Mouse (Mus musculus): ENCODE results near the gene Rfc2. TPM values are rescaled to one million over a fixed set of nuclear protein-coding genes. Genes with fewer than 3 reads are reported as not detected.
A peak's percentile ranks its signal among the peaks of the same experiment; 100 is the strongest.

Gene Rfc2
- polyA plus RNA-seq, 2 experiments: 102 to 180 TPM

DNA sequence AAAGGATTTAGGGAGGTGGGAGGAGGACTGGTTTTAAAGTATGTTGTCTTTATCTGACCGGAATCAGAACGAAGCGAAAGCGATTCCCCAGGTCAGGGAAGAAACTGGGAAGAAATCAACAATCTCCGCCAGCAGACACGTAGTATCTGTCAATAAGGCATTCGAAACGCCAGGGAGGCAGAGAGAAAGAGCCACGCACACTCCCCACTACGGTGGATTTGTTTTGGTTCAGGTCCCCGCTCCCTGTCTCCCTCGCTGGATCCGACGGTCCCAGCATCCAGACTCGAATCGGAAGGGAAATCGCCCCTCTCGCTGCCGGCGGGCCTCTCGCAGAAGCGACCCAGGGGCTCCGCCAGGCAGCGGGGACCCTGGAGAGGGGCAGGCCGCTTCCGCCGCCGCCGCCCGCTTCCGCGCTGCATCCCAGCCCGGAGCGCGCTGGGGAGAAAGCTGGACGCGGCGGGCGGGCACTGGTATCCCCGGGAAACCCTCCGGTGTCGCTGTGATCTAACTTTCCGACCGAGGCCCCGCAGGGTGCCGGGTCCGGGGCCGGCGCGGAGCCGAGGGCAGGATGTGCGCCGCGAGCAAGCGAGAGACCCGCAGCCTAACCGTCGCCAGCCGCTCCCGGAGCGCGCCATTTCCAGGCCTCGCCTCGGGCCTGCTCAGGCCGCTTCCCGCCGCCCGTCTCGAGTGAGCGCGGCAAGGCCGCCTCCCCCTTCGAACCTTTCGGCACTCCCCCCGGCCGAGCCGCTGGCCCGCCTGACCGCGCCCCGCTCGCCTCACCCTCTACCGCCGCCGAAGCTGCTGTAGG is 57.5 kb downstream of the Rfc2 start:
- Histone ChIP-seq H3K27ac (peak overlapping the region; percentile 83), H3K4me1 (replicated peaks; ENCODE audit: control insufficient read depth in 2 of 2, insufficient read depth in 2 of 2, low read length in 1 of 2) (peaks cover 10 to 12% of the 10 kb centered on the region in 2 experiments), H3K9ac (replicated peaks) (peak overlapping the region; percentile 99), H3K27me3 (ENCODE audit: control insufficient read depth, insufficient read depth, low read length) (no peaks in the 10 kb centered on the region), H3K9me3 (ENCODE audit: control insufficient read depth, low read length) (no peaks in the 10 kb centered on the region), H3K4me2 (ENCODE audit: low read depth) (peak overlapping the region; percentile 92), H3K36me3 (replicated peaks; ENCODE audit: control insufficient read depth, insufficient read depth, low read depth) (peaks cover 19% of the 10 kb centered on the region), H3K4me3 (ENCODE audit: insufficient read depth in 1 of 2, low read depth in 2 of 2, low read length in 2 of 2) (peak overlapping the region; percentile 95 to 100)
- under 1% methylated on average over 85 of the region's 85 CpGs for WGBS (ENCODE audit: insufficient replicate concordance)
- TF ChIP-seq EP300 (IDR thresholded peaks at IDR 0.05; ENCODE audit: low read depth) (0 out of 2 replicates have a peak, but pooled peaks have one; percentile 22), CTCF (IDR thresholded peaks at IDR 0.05; ENCODE audit: low read depth) (no peak)
- ATAC-seq (ENCODE audit: insufficient read depth) (peak; percentile 73), DNase-seq (ENCODE audit: low read depth in 3 of 3, low spot score in 3 of 3) (peak in 1 of 3 experiments; percentile 27)

DNA sequence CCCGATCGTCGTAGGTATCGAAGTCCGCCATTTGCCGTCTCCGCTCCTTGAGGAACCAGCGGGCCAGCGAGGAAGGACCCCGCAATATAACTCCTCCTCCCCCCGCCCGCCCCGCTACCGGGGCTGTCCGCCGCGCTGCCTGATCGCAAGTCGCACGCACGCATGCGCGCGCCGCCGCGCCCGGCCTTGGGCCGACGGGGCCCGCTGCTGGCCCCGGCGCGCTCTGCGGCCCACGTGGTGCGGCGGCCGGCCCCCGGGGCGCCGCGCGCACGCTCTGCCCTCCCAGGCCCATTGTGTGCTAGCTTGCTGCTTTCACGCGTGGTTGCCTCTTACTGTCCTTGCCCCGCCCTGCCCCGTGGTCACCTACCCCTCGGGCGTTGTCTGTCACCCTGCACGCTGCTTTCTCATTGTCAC is 58.1 kb downstream of the Rfc2 start, which contains the start of gene Eif4h:
TSS of gene Eif4h (minus strand) at position 222 of the 414 bp plus-strand sequence.
- Histone ChIP-seq H3K9ac (replicated peaks) (peak within 1 kb of the TSS; percentile 99), H3K36me3 (replicated peaks; ENCODE audit: control insufficient read depth, insufficient read depth, low read depth) (peaks cover 15% of the 10 kb centered on the region), H3K27me3 (ENCODE audit: control insufficient read depth, insufficient read depth, low read length) (no peaks in the 10 kb centered on the region), H3K27ac (peak within 1 kb of the TSS; percentile 83), H3K4me1 (replicated peaks; ENCODE audit: control insufficient read depth in 2 of 2, insufficient read depth in 2 of 2, low read length in 1 of 2) (peaks cover 10 to 12% of the 10 kb centered on the region in 2 experiments), H3K9me3 (ENCODE audit: control insufficient read depth, low read length) (no peaks in the 10 kb centered on the region), H3K4me3 (ENCODE audit: insufficient read depth in 1 of 2, low read depth in 2 of 2, low read length in 2 of 2) (peak within 1 kb of the TSS; percentile 95 to 100), H3K4me2 (ENCODE audit: low read depth) (peak within 1 kb of the TSS; percentile 92)
- TF ChIP-seq CTCF (IDR thresholded peaks at IDR 0.05; ENCODE audit: low read depth) (no peak), EP300 (IDR thresholded peaks at IDR 0.05; ENCODE audit: low read depth) (no peak)
- peak; percentile 92 for ATAC-seq (ENCODE audit: insufficient read depth)
- WGBS (ENCODE audit: insufficient replicate concordance): under 1% methylated on average over 50 of the region's 52 CpGs
- peak; percentile 90 to 91 (median 90) for DNase-seq (ENCODE audit: low read depth in 3 of 3, low spot score in 3 of 3)

DNA sequence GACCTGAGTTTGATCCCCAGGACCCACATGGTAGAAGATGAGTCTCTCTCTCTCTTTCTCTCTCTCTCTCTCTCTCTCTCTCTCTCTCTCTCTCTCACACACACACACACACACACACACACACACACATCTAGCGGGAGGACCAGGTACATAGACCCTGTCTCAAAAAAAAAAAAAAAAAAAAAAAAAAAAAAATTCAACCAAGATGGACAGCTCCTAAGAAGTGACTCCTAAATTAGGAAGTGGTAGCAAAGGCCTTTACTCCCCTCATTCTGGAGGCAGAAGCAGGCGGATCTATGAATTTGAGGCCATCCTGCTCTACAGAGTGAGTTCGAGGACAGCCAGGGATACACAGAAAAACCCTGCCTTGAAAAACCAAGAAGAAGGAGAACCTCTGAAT is 59.2 kb downstream of the Rfc2 start:
- peaks cover 8% of the 10 kb centered on the region for H3K36me3 ChIP-seq (replicated peaks; ENCODE audit: control insufficient read depth, insufficient read depth, low read depth)
- H3K4me1 ChIP-seq (replicated peaks; ENCODE audit: control insufficient read depth in 2 of 2, insufficient read depth in 2 of 2, low read length in 1 of 2): peaks cover 12 to 13% of the 10 kb centered on the region in 2 experiments
- DNase-seq (ENCODE audit: low read depth in 3 of 3, low spot score in 3 of 3) (no peak), ATAC-seq (ENCODE audit: insufficient read depth) (no peak)
- WGBS (ENCODE audit: insufficient replicate concordance): 75% methylated on average over 3 of the region's 3 CpGs
- H3K4me3 ChIP-seq (ENCODE audit: insufficient read depth in 1 of 2, low read depth in 2 of 2, low read length in 2 of 2): no peak overlapping the region
- no peak for TF ChIP-seq CTCF (IDR thresholded peaks at IDR 0.05; ENCODE audit: low read depth)
- no peak for TF ChIP-seq EP300 (IDR thresholded peaks at IDR 0.05; ENCODE audit: low read depth)
- no peaks in the 10 kb centered on the region for H3K27me3 ChIP-seq (ENCODE audit: control insufficient read depth, insufficient read depth, low read length)
- H3K9ac ChIP-seq (replicated peaks): no peak overlapping the region
- no peak overlapping the region for H3K4me2 ChIP-seq (ENCODE audit: low read depth)
- no peaks in the 10 kb centered on the region for H3K9me3 ChIP-seq (ENCODE audit: control insufficient read depth, low read length)
- no peak overlapping the region for H3K27ac ChIP-seq

DNA sequence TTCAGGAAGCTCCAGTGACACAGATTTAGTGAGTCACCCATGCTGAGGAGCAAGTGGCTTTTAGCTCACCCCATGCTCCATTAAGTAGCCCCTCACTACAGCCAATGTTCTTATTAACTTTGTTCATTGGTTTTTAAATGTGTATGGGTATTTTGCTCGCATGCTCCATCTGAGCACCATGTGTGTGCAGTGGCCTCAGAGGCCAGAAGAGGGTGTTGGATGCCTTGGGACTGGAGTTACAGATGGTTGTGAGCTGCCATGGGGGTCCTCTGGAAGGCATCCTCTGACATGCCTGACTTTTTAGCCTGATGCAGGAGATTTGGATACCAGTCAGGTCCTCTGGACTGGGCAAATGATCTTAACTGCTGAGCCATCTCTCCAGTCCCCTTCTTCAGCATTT is 63.0 kb downstream of the Rfc2 start:
- no peak overlapping the region for H3K4me2 ChIP-seq (ENCODE audit: low read depth)
- H3K4me1 ChIP-seq (replicated peaks; ENCODE audit: control insufficient read depth in 2 of 2, insufficient read depth in 2 of 2, low read length in 1 of 2): peaks cover 5 to 7% of the 10 kb centered on the region in 2 experiments; a peak in 3 of 4 replicates
- DNase-seq (ENCODE audit: low read depth in 3 of 3, low spot score in 3 of 3): no peak
- H3K36me3 ChIP-seq (replicated peaks; ENCODE audit: control insufficient read depth, insufficient read depth, low read depth): no peaks in the 10 kb centered on the region
- ATAC-seq (ENCODE audit: insufficient read depth): no peak
- H3K9ac ChIP-seq (replicated peaks): no peak overlapping the region
- H3K4me3 ChIP-seq (ENCODE audit: insufficient read depth in 1 of 2, low read depth in 2 of 2, low read length in 2 of 2): no peak overlapping the region
- TF ChIP-seq CTCF (IDR thresholded peaks at IDR 0.05; ENCODE audit: low read depth): 0 out of 2 replicates have a peak, but pooled peaks have one; percentile 13
- no peak for TF ChIP-seq EP300 (IDR thresholded peaks at IDR 0.05; ENCODE audit: low read depth)
- H3K9me3 ChIP-seq (ENCODE audit: control insufficient read depth, low read length): no peaks in the 10 kb centered on the region
- WGBS (ENCODE audit: insufficient replicate concordance): 48% methylated on average over 1 of the region's 1 CpGs
- H3K27me3 ChIP-seq (ENCODE audit: control insufficient read depth, insufficient read depth, low read length): no peaks in the 10 kb centered on the region
- H3K27ac ChIP-seq: no peak overlapping the region

DNA sequence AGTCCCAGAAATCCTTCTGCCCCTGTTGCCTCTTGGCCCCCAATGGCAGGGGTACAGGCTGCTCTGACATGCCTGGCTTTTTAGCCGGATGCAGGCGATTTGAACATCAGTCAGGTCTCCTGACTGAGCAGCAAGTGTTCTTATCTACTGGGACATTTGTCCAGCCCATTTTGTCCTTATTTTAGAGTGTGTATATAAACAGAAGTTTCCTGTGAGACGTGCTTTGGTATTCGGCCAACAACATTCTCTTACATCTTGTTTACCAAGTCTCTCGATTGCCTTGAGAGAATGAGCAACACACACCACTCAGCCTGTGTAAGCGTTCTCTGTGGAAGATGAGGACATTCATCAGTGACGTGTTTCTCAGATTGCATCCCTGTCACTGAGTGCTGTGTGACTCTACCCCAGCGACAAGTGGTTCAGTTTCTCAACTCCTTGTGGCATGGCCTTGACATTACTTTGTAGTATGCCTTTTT is 63.5 kb downstream of the Rfc2 start:
- H3K4me3 ChIP-seq (ENCODE audit: insufficient read depth in 1 of 2, low read depth in 2 of 2, low read length in 2 of 2): no peak overlapping the region
- no peak overlapping the region for H3K4me2 ChIP-seq (ENCODE audit: low read depth)
- H3K9me3 ChIP-seq (ENCODE audit: control insufficient read depth, low read length): no peaks in the 10 kb centered on the region
- peaks cover 3 to 6% of the 10 kb centered on the region in 2 experiments; a peak in 3 of 4 replicates for H3K4me1 ChIP-seq (replicated peaks; ENCODE audit: control insufficient read depth in 2 of 2, insufficient read depth in 2 of 2, low read length in 1 of 2)
- no peaks in the 10 kb centered on the region for H3K27me3 ChIP-seq (ENCODE audit: control insufficient read depth, insufficient read depth, low read length)
- DNase-seq (ENCODE audit: low read depth in 3 of 3, low spot score in 3 of 3): no peak
- WGBS (ENCODE audit: insufficient replicate concordance): 38% methylated on average over 8 of the region's 8 CpGs
- no peak for TF ChIP-seq EP300 (IDR thresholded peaks at IDR 0.05; ENCODE audit: low read depth)
- no peak for TF ChIP-seq CTCF (IDR thresholded peaks at IDR 0.05; ENCODE audit: low read depth)
- H3K27ac ChIP-seq: no peak overlapping the region
- no peak for ATAC-seq (ENCODE audit: insufficient read depth)
- no peak overlapping the region for H3K9ac ChIP-seq (replicated peaks)
- no peaks in the 10 kb centered on the region for H3K36me3 ChIP-seq (replicated peaks; ENCODE audit: control insufficient read depth, insufficient read depth, low read depth)

All from liver, embryonic 14.5 days (tissue).